Mouse (Mus musculus): Measurements from ENCODE around the gene Tcp11l2. TPM values are rescaled to one million over a fixed set of nuclear protein-coding genes. Genes with fewer than 3 reads are reported as not detected.

Gene Tcp11l2
- polyA plus RNA-seq, 1 experiment: 18.2 TPM

GRCm38 (mm10) chr10:84584451-84585293 is 8.2 kb downstream of the Tcp11l2 start:
- no peaks in the 10 kb centered on the region for H3K27me3 ChIP-seq (ENCODE audit: control insufficient read depth, insufficient read depth, low read length)
- H3K36me3 ChIP-seq (ENCODE audit: control insufficient read depth, insufficient read depth, low read length): no peaks in the 10 kb centered on the region
- no peaks in the 10 kb centered on the region for H3K4me1 ChIP-seq (ENCODE audit: control insufficient read depth, insufficient read depth, low read length)
- no peak overlapping the region for H3K4me3 ChIP-seq (ENCODE audit: control insufficient read depth, low read depth, low read length)
- no peak overlapping the region for H3K27ac ChIP-seq (ENCODE audit: control insufficient read depth, insufficient read depth, low read depth, low read length)
- TF ChIP-seq CTCF (IDR thresholded peaks at IDR 0.05; ENCODE audit: control insufficient read depth, insufficient read depth, insufficient replicate concordance, low read depth, low read length): no peak
- TF ChIP-seq POLR2A (IDR thresholded peaks at IDR 0.05; ENCODE audit: control insufficient read depth, low read depth, low read length): no peak

GRCm38 (mm10) chr10:84585294-84585650 is 8.8 kb downstream of the Tcp11l2 start:
- H3K4me1 ChIP-seq (ENCODE audit: control insufficient read depth, insufficient read depth, low read length): no peaks in the 10 kb centered on the region
- no peak overlapping the region for H3K27ac ChIP-seq (ENCODE audit: control insufficient read depth, insufficient read depth, low read depth, low read length)
- TF ChIP-seq POLR2A (IDR thresholded peaks at IDR 0.05; ENCODE audit: control insufficient read depth, low read depth, low read length): no peak
- TF ChIP-seq CTCF (IDR thresholded peaks at IDR 0.05; ENCODE audit: control insufficient read depth, insufficient read depth, insufficient replicate concordance, low read depth, low read length): no peak
- H3K36me3 ChIP-seq (ENCODE audit: control insufficient read depth, insufficient read depth, low read length): no peaks in the 10 kb centered on the region
- no peak overlapping the region for H3K4me3 ChIP-seq (ENCODE audit: control insufficient read depth, low read depth, low read length)
- no peaks in the 10 kb centered on the region for H3K27me3 ChIP-seq (ENCODE audit: control insufficient read depth, insufficient read depth, low read length)

GRCm38 (mm10) chr10:84590956-84591355 is 14.5 kb downstream of the Tcp11l2 start:
- Histone ChIP-seq H3K4me1 (ENCODE audit: control insufficient read depth, insufficient read depth, low read length) (no peaks in the 10 kb centered on the region), H3K27me3 (ENCODE audit: control insufficient read depth, insufficient read depth, low read length) (no peaks in the 10 kb centered on the region), H3K27ac (ENCODE audit: control insufficient read depth, insufficient read depth, low read depth, low read length) (peak overlapping the region; percentile 35; the same call in 1 of the 2 replicates), H3K4me3 (ENCODE audit: control insufficient read depth, low read depth, low read length) (no peak overlapping the region), H3K36me3 (ENCODE audit: control insufficient read depth, insufficient read depth, low read length) (no peaks in the 10 kb centered on the region; the same call in 1 of the 2 replicates)
- TF ChIP-seq CTCF (IDR thresholded peaks at IDR 0.05; ENCODE audit: control insufficient read depth, insufficient read depth, insufficient replicate concordance, low read depth, low read length) (no peak), POLR2A (IDR thresholded peaks at IDR 0.05; ENCODE audit: control insufficient read depth, low read depth, low read length) (no peak)

- no peak overlapping the region for H3K27ac ChIP-seq (ENCODE audit: control insufficient read depth, insufficient read depth, low read depth, low read length)
- no peaks in the 10 kb centered on the region for H3K27me3 ChIP-seq (ENCODE audit: control insufficient read depth, insufficient read depth, low read length)
- TF ChIP-seq POLR2A (IDR thresholded peaks at IDR 0.05; ENCODE audit: control insufficient read depth, low read depth, low read length): no peak
- no peak for TF ChIP-seq CTCF (IDR thresholded peaks at IDR 0.05; ENCODE audit: control insufficient read depth, insufficient read depth, insufficient replicate concordance, low read depth, low read length)
- H3K36me3 ChIP-seq (ENCODE audit: control insufficient read depth, insufficient read depth, low read length): no peaks in the 10 kb centered on the region; the same call in 1 of the 2 replicates
- H3K4me3 ChIP-seq (ENCODE audit: control insufficient read depth, low read depth, low read length): no peak overlapping the region
- no peaks in the 10 kb centered on the region for H3K4me1 ChIP-seq (ENCODE audit: control insufficient read depth, insufficient read depth, low read length)
Measured at GRCm38 (mm10) chr10:84591640-84592148, 15.3 kb downstream of the Tcp11l2 start.

- H3K27ac ChIP-seq (ENCODE audit: control insufficient read depth, insufficient read depth, low read depth, low read length): no peak overlapping the region
- TF ChIP-seq POLR2A (IDR thresholded peaks at IDR 0.05; ENCODE audit: control insufficient read depth, low read depth, low read length) (no peak), CTCF (IDR thresholded peaks at IDR 0.05; ENCODE audit: control insufficient read depth, insufficient read depth, insufficient replicate concordance, low read depth, low read length) (no peak)
- no peaks in the 10 kb centered on the region for H3K27me3 ChIP-seq (ENCODE audit: control insufficient read depth, insufficient read depth, low read length)
- no peaks in the 10 kb centered on the region; the same call in 1 of the 2 replicates for H3K36me3 ChIP-seq (ENCODE audit: control insufficient read depth, insufficient read depth, low read length)
- no peaks in the 10 kb centered on the region for H3K4me1 ChIP-seq (ENCODE audit: control insufficient read depth, insufficient read depth, low read length)
- H3K4me3 ChIP-seq (ENCODE audit: control insufficient read depth, low read depth, low read length): no peak overlapping the region
Measured at GRCm38 (mm10) chr10:84592745-84593144, 16.3 kb downstream of the Tcp11l2 start.

- H3K27me3 ChIP-seq (ENCODE audit: control insufficient read depth, insufficient read depth, low read length): no peaks in the 10 kb centered on the region
- H3K4me1 ChIP-seq (ENCODE audit: control insufficient read depth, insufficient read depth, low read length): no peaks in the 10 kb centered on the region
- no peaks in the 10 kb centered on the region; the same call in 1 of the 2 replicates for H3K36me3 ChIP-seq (ENCODE audit: control insufficient read depth, insufficient read depth, low read length)
- no peak overlapping the region for H3K4me3 ChIP-seq (ENCODE audit: control insufficient read depth, low read depth, low read length)
- H3K27ac ChIP-seq (ENCODE audit: control insufficient read depth, insufficient read depth, low read depth, low read length): no peak overlapping the region; the same call in 1 of the 2 replicates
- no peak for TF ChIP-seq CTCF (IDR thresholded peaks at IDR 0.05; ENCODE audit: control insufficient read depth, insufficient read depth, insufficient replicate concordance, low read depth, low read length)
- TF ChIP-seq POLR2A (IDR thresholded peaks at IDR 0.05; ENCODE audit: control insufficient read depth, low read depth, low read length): no peak
Measured at GRCm38 (mm10) chr10:84597127-84597785, 20.8 kb downstream of the Tcp11l2 start.

GRCm38 (mm10) chr10:84598172-84598571 is 21.7 kb downstream of the Tcp11l2 start:
- Histone ChIP-seq H3K36me3 (ENCODE audit: control insufficient read depth, insufficient read depth, low read length) (no peaks in the 10 kb centered on the region), H3K27ac (ENCODE audit: control insufficient read depth, insufficient read depth, low read depth, low read length) (no peak overlapping the region), H3K4me3 (ENCODE audit: control insufficient read depth, low read depth, low read length) (no peak overlapping the region), H3K4me1 (ENCODE audit: control insufficient read depth, insufficient read depth, low read length) (no peaks in the 10 kb centered on the region), H3K27me3 (ENCODE audit: control insufficient read depth, insufficient read depth, low read length) (no peaks in the 10 kb centered on the region)
- TF ChIP-seq POLR2A (IDR thresholded peaks at IDR 0.05; ENCODE audit: control insufficient read depth, low read depth, low read length) (no peak), CTCF (IDR thresholded peaks at IDR 0.05; ENCODE audit: control insufficient read depth, insufficient read depth, insufficient replicate concordance, low read depth, low read length) (no peak)
